Comparison of ENCODE assay signal across 10 mouse cellular contexts in the genomic region with DNA sequence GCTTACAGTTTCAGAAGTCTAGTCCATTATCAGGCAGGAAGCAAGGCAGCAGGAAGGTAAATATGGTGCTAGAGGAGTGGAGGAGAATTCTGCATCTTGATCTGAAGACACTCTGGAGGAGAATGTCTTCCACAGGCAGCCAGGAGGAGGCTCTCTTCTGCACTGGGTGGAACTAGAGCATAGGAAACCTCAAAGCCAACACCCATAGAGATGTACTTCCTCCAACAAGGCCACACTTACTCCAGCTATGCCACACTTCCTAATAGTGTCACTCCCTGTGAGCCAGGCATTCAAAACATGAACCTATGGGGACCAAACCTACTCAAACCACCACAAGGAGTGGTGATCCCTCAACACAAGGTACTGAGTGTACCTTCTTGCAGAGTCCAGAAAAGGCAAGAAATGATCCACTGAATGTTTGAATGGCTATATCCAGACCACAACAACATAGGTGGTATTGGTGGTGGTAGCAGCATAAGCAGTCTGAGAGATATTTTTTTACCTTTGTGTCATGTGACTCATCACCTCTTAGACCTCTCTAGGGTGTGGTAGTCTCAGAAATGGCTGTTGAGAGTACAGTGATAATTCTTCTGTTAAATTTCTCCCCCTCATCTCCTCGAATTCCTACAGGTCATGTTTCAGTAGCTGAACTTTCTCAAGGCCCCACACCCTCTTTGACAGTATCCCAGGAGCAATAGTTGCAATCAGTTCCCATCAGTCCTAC.
DNase-seq lines count a peak whose midpoint lies in the region; ATAC-seq and TF ChIP-seq lines count a peak whose summit lies in the region.
"Had no signal": no experiment of that assay in that cellular context is flagged by ENCODE, and none has a peak within 500 bp of the region (broad histone marks: within the 10 kb centered on the region; RNA-seq: fewer than 3 reads in every experiment).

No protein-coding gene starts in this region.

- no peaks in the 10 kb centered on the region; the same call in 1 of the 2 replicates for H3K4me1 ChIP-seq in bone marrow, adult 2 months (ENCODE audit: control insufficient read depth, insufficient read depth, low read length)
- H3K4me1 ChIP-seq: hindbrain, embryonic 13.5 days; limb, embryonic 13.5 days had no signal

- WGBS in bone marrow, adult 2 months, result 66% methylated on average over 1 of the region's 1 CpGs

- H3K27ac ChIP-seq in bone marrow, adult 2 months (ENCODE audit: control insufficient read depth, insufficient read depth, low read depth, low read length, poor library complexity), result no peak overlapping the region
- H3K27ac ChIP-seq: hindbrain, embryonic 13.5 days; limb, embryonic 13.5 days had no signal

- no peak for TF ChIP-seq POLR2A in bone marrow, adult 2 months (IDR thresholded peaks at IDR 0.05; ENCODE audit: borderline replicate concordance, control insufficient read depth, low read depth, low read length)

- DNase-seq in lung, adult 18-20 months, result peak; percentile 20 to 21
- peak; percentile 11 to 48 for DNase-seq in spleen, postnatal 10 days (ENCODE audit: low spot score in 2 of 2)
- no peak for DNase-seq in cerebellum, postnatal 14 days
- DNase-seq in urinary bladder, postnatal 4 days (ENCODE audit: low spot score in 2 of 2), result no peak
- no peak for DNase-seq in layer of hippocampus, adult 11-12 months (ENCODE audit: low spot score)

- peak; percentile 99 for ATAC-seq in CD4-positive, CD25-positive, alpha-beta regulatory T cell, adult 4 months
- no peak for ATAC-seq in erythroblast, adult 5-6 weeks (replicated peaks; ENCODE audit: low FRiP score, poor library complexity, severe bottlenecking)

- TF ChIP-seq CTCF in bone marrow, adult 2 months (IDR thresholded peaks at IDR 0.05; ENCODE audit: control insufficient read depth, insufficient read depth, low read length), result peak; percentile 68

- no peak overlapping the region for H3K4me3 ChIP-seq in bone marrow, adult 2 months (replicated peaks; ENCODE audit: control insufficient read depth, low read depth, low read length)
- H3K4me3 ChIP-seq: hindbrain, embryonic 13.5 days; limb, embryonic 13.5 days had no signal

Comparison
In these comparisons a context has a peak if more than half of its experiments do, and no peak if none do; other contexts are left out.
1. DNase-seq: peak in lung, adult 18-20 months (2 of 2) and spleen, postnatal 10 days (2 of 2); none in cerebellum, postnatal 14 days (0 of 2), urinary bladder, postnatal 4 days (0 of 2) and layer of hippocampus, adult 11-12 months (single experiment).